Mouse (Mus musculus): ENCODE measurements at regions not wholly inside any gene's neighbourhood (a gene's known extent, or its start where the extent isn't known, plus 50 kb on each side); places are given as distances from the start of the nearest gene placed in this dataset.

DNA sequence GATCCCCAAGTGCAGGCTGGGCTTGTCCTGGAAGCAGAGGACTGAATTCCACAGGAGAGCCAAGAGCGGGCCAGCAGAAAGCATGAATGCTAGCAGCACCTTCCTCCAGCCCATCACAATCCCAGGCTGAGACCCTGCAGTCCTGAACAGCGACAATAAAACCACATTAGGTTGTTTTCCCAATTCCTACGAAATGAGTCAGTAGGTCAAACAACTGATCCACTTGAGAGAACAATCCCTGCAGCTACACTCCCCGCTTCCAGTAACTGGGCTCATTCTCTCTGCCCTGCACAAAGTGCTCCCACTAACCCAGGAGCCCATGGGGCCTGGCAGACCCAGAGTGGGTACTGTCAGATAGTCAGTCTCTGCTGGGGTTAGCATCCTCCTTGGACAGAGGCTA, 128.6 kb upstream of the Klf14 start:
- TF ChIP-seq CTCF (IDR thresholded peaks at IDR 0.05; ENCODE audit: borderline replicate concordance, control insufficient read depth, extremely low read depth, insufficient read depth, low read length, poor library complexity) (no peak), POLR2A (IDR thresholded peaks at IDR 0.05; ENCODE audit: control insufficient read depth, extremely low read depth, insufficient read depth, low read length, poor library complexity) (no peak)

Data from thymus, adult 2 months (tissue).